Comparison of ENCODE assay signal across 8 mouse cellular contexts in genomic region chr11:77980281-77981204, GRCm38 (mm10). TPM values are rescaled to one million over a fixed set of nuclear protein-coding genes. Genes with fewer than 3 reads are reported as not detected.
DNase-seq lines count a peak whose midpoint lies in the region; ATAC-seq and TF ChIP-seq lines count a peak whose summit lies in the region.

No protein-coding gene starts in this region.

- 38% methylated on average over 11 of the region's 11 CpGs for WGBS in forebrain, embryonic 15.5 days
- 29% methylated on average over 11 of the region's 11 CpGs for WGBS in lung, adult 2 months

- no peak overlapping the region; the same call in 1 of the 2 replicates for H3K9ac ChIP-seq in forebrain, embryonic 15.5 days (replicated peaks)

- peak overlapping the region; percentile 99; the same call in 1 of the 2 replicates for H3K27ac ChIP-seq in forebrain, embryonic 15.5 days (replicated peaks)

- no peaks in the 10 kb centered on the region; the same call in 1 of the 2 replicates for H3K27me3 ChIP-seq in forebrain, embryonic 15.5 days

- no peak overlapping the region for H3K4me3 ChIP-seq in forebrain, embryonic 15.5 days
- H3K4me3 ChIP-seq in lung, adult 2 months (replicated peaks; ENCODE audit: extremely low read depth, low read depth, low read length) = no peak overlapping the region

- no peak for TF ChIP-seq POLR2A in lung, adult 2 months (IDR thresholded peaks at IDR 0.05; ENCODE audit: borderline replicate concordance, extremely low read depth, low read depth, low read length)

- peaks cover 31% of the 10 kb centered on the region for H3K36me3 ChIP-seq in forebrain, embryonic 15.5 days

- no peaks in the 10 kb centered on the region for H3K9me3 ChIP-seq in forebrain, embryonic 15.5 days

- peaks cover 17% of the 10 kb centered on the region for H3K4me1 ChIP-seq in forebrain, embryonic 15.5 days
- peaks cover 6% of the 10 kb centered on the region; the same call in 1 of the 2 replicates for H3K4me1 ChIP-seq in lung, adult 2 months (ENCODE audit: control insufficient read depth, insufficient read depth, low read length)

- peak; percentile 68 for DNase-seq in adrenal gland, postnatal 10 days
- no peak for DNase-seq in adrenal gland, postnatal 4 days (ENCODE audit: low spot score in 2 of 2)
- peak; percentile 30 to 32 for DNase-seq in urinary bladder, postnatal 36 days (ENCODE audit: low spot score in 2 of 2)
- DNase-seq in urinary bladder, postnatal 10 days (ENCODE audit: low spot score) = no peak
- peak; percentile 78 for DNase-seq in kidney, postnatal 10 days
- DNase-seq in lung, adult 2 months = peak; percentile 34
- DNase-seq in spleen, adult 12 weeks (ENCODE audit: low spot score) = peak; percentile 11

- no peak overlapping the region for H3K4me2 ChIP-seq in forebrain, embryonic 15.5 days (replicated peaks)

- ATAC-seq in forebrain, embryonic 15.5 days (replicated peaks) = no peak

- TF ChIP-seq CTCF in lung, adult 2 months (IDR thresholded peaks at IDR 0.05; ENCODE audit: insufficient read depth, low read length) = no peak; the same call in 1 of the 2 replicates

RNA-seq across cellular contexts. Expression of gene Phf12, which starts 2.0 kb away (rescaled TPM):
- 10 to 100 TPM; 42.9 to 55.3 TPM for total RNA-seq in adrenal gland, postnatal 10 days (2021)
- 10 to 100 TPM; 80.7 to 81.8 TPM for total RNA-seq in adrenal gland, postnatal 4 days (2021)
- 22.5 and 26.0 TPM in 2 replicates for polyA plus RNA-seq in forebrain, embryonic 15.5 days (2015; fragmentation: Nextera tagmentation; extraction: Ambion mirVana)
- 50.4 and 55.3 TPM in 2 replicates for polyA plus RNA-seq in lung, adult 2 months (2012; rRNA removed)

RNA-seq across cellular contexts. Expression of gene Sez6, which starts 49.9 kb away (rescaled TPM):
- total RNA-seq in adrenal gland, postnatal 10 days (2021) = 1 to 10 TPM; 2.5 to 3.6 TPM
- 1 to 10 TPM; 3.9 to 6.0 TPM for total RNA-seq in adrenal gland, postnatal 4 days (2021)
- polyA plus RNA-seq in forebrain, embryonic 15.5 days (2015; fragmentation: Nextera tagmentation; extraction: Ambion mirVana) = 243 and 249 TPM in 2 replicates
- polyA plus RNA-seq in lung, adult 2 months (2012; rRNA removed) = 0.12 and 0.19 TPM in 2 replicates

RNA-seq across cellular contexts. Expression of gene Dhrs13, which starts 51.5 kb away (rescaled TPM):
- 10 to 100 TPM in 1 of 2 experiments, 1 to 10 TPM in 1; 8.6 to 10.4 TPM for total RNA-seq in adrenal gland, postnatal 10 days (2021)
- total RNA-seq in adrenal gland, postnatal 4 days (2021) = 10 to 100 TPM; 10.3 to 12.1 TPM
- 32.8 and 33.4 TPM in 2 replicates for polyA plus RNA-seq in forebrain, embryonic 15.5 days (2015; fragmentation: Nextera tagmentation; extraction: Ambion mirVana)
- polyA plus RNA-seq in lung, adult 2 months (2012; rRNA removed) = 7.9 and 8.7 TPM in 2 replicates

RNA-seq across cellular contexts. Expression of gene Flot2, which starts 57.2 kb away (rescaled TPM):
- 10 to 100 TPM; 79.1 to 95.9 TPM for total RNA-seq in adrenal gland, postnatal 10 days (2021)
- total RNA-seq in adrenal gland, postnatal 4 days (2021) = 10 to 100 TPM; 81.8 to 83.8 TPM
- polyA plus RNA-seq in forebrain, embryonic 15.5 days (2015; fragmentation: Nextera tagmentation; extraction: Ambion mirVana) = 90.2 and 98.3 TPM in 2 replicates
- polyA plus RNA-seq in lung, adult 2 months (2012; rRNA removed) = 114 and 145 TPM in 2 replicates

Comparison
In these comparisons a context has a peak if more than half of its experiments do, and no peak if none do; other contexts are left out.
1. DNase-seq: peak in adrenal gland, postnatal 10 days (single experiment), urinary bladder, postnatal 36 days (2 of 2), kidney, postnatal 10 days (single experiment), lung, adult 2 months (single experiment) and spleen, adult 12 weeks (single experiment); none in adrenal gland, postnatal 4 days (0 of 2) and urinary bladder, postnatal 10 days (single experiment).